Mouse (Mus musculus) liver, adult (tissue): ENCODE measurements around the gene Themis2.

Source experiments
- GATA4 ChIP-seq: IDR thresholded peaks from 2 replicates; pipeline ENCODE4 v1.6.1; 2014; ENCODE audit warnings: mild to moderate bottlenecking, low read length; ENCODE audit not compliant: insufficient replicate concordance

Gene Themis2

DNA sequence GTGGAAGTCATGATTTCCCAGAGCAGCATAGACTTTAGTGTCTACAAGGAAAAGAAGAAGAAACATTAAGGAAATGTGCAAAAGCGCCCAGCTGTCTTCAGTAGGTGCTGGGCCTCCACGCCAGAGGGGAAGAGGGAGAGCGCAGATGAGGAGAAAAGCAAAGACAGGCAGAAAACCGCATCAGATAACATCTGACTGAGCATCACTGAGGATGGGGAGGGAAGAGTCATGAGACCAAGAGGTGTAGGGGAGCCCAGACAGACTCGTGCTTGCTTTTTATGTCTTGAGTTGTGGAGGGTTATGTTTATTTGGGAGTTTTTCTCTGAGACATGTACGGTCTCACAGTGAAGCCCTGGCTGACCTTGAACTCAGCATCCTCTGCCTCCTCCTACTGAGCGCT, 54.7 kb downstream of the Themis2 start:
- no peak for TF ChIP-seq GATA4

DNA sequence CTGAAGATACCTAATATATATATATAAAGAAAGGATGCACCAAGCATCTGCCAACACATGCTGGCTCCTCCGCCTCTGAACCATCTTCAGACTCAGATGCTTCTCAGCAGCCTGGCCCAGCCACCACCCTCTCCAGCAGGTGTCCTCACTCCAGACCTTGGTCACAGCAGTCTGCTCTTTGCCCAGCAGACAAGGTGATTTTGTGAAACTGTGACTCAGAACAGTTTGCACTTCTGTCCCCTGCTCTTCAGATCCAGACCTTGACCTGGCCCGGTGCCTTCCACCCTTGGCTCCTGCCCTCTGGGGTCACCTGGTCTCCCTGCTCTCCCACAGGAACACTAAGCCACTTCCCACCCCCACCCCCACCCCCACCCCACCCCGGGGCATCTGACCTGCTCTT, 60.3 kb downstream of the Themis2 start:
- no peak for TF ChIP-seq GATA4

- no peak for TF ChIP-seq GATA4
Measured at GRCm38 (mm10) chr4:132735389-132735788, 60.8 kb downstream of the Themis2 start.

DNA sequence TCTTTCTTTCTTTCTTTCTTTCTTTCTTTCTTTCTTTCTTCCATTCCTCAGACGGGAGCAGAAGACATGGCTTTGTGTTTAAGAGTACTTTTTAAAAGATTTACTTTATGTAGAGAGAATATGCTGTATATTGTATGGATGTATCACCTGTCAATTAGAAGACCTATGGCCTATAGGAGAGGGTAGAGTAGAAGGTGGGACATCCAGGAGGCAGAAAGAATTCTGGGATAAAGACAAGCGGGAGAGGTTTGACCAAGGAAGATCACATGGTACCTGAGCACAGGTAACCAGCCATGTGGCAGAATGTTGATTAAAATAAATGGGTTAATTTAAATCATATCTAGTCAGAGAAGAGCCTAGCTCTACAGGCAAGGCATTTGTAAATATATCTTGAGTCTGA, 61.4 kb downstream of the Themis2 start:
- no peak for TF ChIP-seq GATA4

DNA sequence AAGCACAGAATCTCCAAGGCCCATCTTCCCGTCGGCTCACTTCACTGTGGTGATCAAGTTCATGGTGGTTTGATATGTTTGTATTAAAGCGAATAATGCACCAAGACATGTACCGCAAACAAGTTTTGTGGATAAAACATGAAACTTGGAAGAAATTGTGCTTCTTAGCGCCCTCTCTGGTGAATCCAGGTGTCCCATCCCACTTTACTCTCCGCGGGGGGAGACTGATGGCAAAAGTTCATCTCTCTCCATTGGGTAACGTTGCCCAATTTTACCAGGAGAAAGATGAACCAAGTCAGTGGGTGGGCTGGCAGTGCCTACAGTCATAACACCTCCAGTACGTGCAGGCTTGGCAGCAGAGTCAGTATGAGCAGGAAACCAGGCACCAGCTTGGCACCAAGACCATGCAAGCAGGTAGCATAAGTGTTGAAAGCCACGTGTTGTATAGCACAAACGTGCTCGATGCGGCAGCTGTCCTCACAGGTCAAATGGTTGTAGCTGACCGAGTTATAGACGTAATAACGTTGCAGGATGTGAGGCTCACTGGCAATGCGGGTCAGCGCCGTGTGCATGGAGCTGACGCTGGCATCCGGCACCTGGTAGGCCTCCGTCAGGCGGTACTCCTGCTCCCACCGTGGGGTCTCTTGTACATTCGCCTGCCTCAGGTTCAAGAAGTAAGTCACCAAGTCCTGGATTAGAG, 63.0 kb downstream of the Themis2 start:
- TF ChIP-seq GATA4 = no peak

DNA sequence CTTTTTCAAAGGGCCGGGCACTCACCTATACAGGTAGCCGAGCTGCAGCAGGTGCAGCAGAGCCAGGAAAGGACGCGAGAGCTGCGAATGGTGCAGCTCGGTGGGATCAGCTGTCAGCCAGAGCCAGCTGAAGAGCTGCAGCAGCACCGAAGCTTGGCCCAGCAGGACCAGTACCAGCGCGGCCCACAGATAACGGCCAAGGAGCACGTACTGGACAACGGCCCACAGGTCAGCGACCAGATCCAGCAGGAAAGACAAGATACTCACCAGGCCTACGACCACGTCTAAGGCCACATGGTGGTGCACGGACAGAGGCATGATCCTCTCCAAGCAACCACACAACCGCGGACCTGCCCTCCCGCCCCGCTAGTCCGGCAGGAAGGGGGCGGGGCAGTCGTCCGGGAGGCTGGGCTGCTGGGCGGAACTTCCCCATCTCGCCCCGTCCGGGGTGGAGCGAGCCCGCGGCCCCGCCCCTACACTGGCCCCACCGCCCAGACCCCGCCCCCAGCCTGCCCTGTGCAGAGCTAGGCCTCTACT, 64.0 kb downstream of the Themis2 start, which contains the start of gene Xkr8:
Gene Xkr8, minus strand, starts transcription at position 399 of the 537 bp plus-strand sequence.
- TF ChIP-seq GATA4 = peak; percentile 58; the same call in 1 of the 2 replicates
